In the genomic region with DNA sequence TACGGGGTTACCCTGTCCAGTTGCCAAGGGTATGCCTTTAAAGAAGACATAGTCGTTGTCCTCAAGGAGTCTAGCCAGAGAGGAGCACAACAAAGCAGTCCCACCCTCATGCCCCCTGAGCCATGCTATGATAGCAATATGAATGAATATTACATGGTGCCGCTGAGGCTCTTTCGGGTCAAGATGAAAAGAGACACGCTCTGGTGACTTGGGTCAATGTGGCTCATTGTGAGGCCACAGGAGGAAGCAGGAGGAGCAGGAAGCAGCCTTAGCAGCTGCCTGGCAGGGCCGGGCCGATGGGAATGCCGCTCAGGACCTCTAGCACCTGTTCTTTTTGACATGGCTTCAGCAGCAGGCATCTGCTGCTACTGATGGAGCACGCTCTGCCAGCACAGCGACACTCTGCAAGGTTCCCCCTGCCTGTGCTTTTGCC, we compare ENCODE assay signal across 8 mouse cellular contexts.
DNase-seq lines count a peak whose midpoint lies in the region; ATAC-seq and TF ChIP-seq lines count a peak whose summit lies in the region.

No protein-coding gene starts in this region.

- H3K9me3 ChIP-seq in ES-E14 (ENCODE audit: control insufficient read depth, insufficient read depth, low read depth, low read length) = no peaks in the 10 kb centered on the region
- no peaks in the 10 kb centered on the region for H3K9me3 ChIP-seq in forebrain, postnatal 0 days (ENCODE audit: low read length)
- H3K9me3 ChIP-seq in liver, embryonic 15.5 days (replicated peaks) = no peaks in the 10 kb centered on the region

- H3K4me1 ChIP-seq in ES-E14 (ENCODE audit: control insufficient read depth in 2 of 2, insufficient read depth in 2 of 2, low read length in 2 of 2, poor library complexity in 1 of 2) = peaks cover 9 to 14% of the 10 kb centered on the region in 2 experiments
- no peaks in the 10 kb centered on the region for H3K4me1 ChIP-seq in forebrain, postnatal 0 days (ENCODE audit: insufficient read depth)
- H3K4me1 ChIP-seq in liver, embryonic 15.5 days (replicated peaks) = peaks cover 51% of the 10 kb centered on the region

- 27% methylated on average over 10 of the region's 10 CpGs for WGBS in forebrain, postnatal 0 days
- WGBS in liver, embryonic 15.5 days (ENCODE audit: insufficient replicate concordance) = 78% methylated on average over 10 of the region's 10 CpGs

- TF ChIP-seq CTCF in forebrain, postnatal 0 days (IDR thresholded peaks at IDR 0.05; ENCODE audit: low read depth) = no peak

- DNase-seq in gastrocnemius, postnatal 14 days = peak; percentile 38
- DNase-seq in gastrocnemius, adult 8-10 months (ENCODE audit: low spot score in 2 of 2) = no peak
- DNase-seq in ES-E14 (ENCODE audit: low read depth, low spot score) = no peak
- no peak for DNase-seq in forebrain, postnatal 0 days
- DNase-seq in adrenal gland, postnatal 36 days = no peak
- DNase-seq in layer of hippocampus, adult 18-20 months (ENCODE audit: low spot score in 2 of 2) = no peak
- no peak for DNase-seq in spleen, adult 12 weeks (ENCODE audit: low spot score)

- peak; percentile 58 for ATAC-seq in forebrain, postnatal 0 days
- peak; percentile 27 for ATAC-seq in liver, embryonic 15.5 days (ENCODE audit: insufficient read depth)

- intact Hi-C loops in gastrocnemius, postnatal 14 days (cut with DNase I; ENCODE audit: low total_unique reads) = no loop called here

- peak overlapping the region; percentile 14 to 17; a peak in 2 of 4 replicates for H3K4me3 ChIP-seq in ES-E14 (ENCODE audit: insufficient read depth in 1 of 2, low read depth in 1 of 2, low read length in 2 of 2, poor library complexity in 1 of 2, severe bottlenecking in 1 of 2)
- no peak overlapping the region for H3K4me3 ChIP-seq in forebrain, postnatal 0 days (ENCODE audit: low read depth, low read length)
- no peak overlapping the region for H3K4me3 ChIP-seq in liver, embryonic 15.5 days (replicated peaks)

- in situ Hi-C loops in ES-E14 (cut with MboI; ENCODE audit: low sequenced_read_pairs in 2 of 2, unreplicated experiment in 2 of 2) = no loop called here

- H3K36me3 ChIP-seq in ES-E14 (ENCODE audit: control insufficient read depth, insufficient read depth, low read length, poor library complexity, severe bottlenecking) = no peaks in the 10 kb centered on the region
- no peaks in the 10 kb centered on the region for H3K36me3 ChIP-seq in forebrain, postnatal 0 days (ENCODE audit: insufficient read depth)
- no peaks in the 10 kb centered on the region for H3K36me3 ChIP-seq in liver, embryonic 15.5 days (replicated peaks)

- H3K27me3 ChIP-seq in forebrain, postnatal 0 days (ENCODE audit: insufficient read depth, low read length) = no peaks in the 10 kb centered on the region
- no peaks in the 10 kb centered on the region for H3K27me3 ChIP-seq in liver, embryonic 15.5 days

- no peak overlapping the region; the same call in 1 of the 2 replicates for H3K9ac ChIP-seq in ES-E14 (ENCODE audit: insufficient read depth, low read depth, low read length, poor library complexity, severe bottlenecking)
- no peak overlapping the region for H3K9ac ChIP-seq in forebrain, postnatal 0 days
- no peak overlapping the region for H3K9ac ChIP-seq in liver, embryonic 15.5 days

- no peak overlapping the region for H3K4me2 ChIP-seq in forebrain, postnatal 0 days (ENCODE audit: low read depth)
- H3K4me2 ChIP-seq in liver, embryonic 15.5 days = peak overlapping the region; percentile 61

- H3K27ac ChIP-seq in ES-E14 (ENCODE audit: insufficient read depth, low read depth, low read length, poor library complexity, severe bottlenecking) = no peak overlapping the region; the same call in 1 of the 2 replicates
- no peak overlapping the region for H3K27ac ChIP-seq in forebrain, postnatal 0 days (ENCODE audit: low read depth, low read length)
- H3K27ac ChIP-seq in liver, embryonic 15.5 days (replicated peaks) = peak overlapping the region; percentile 76

TF ChIP-seq in ES-E14, 5 proteins besides CTCF, POLR2A, EP300 and RAD21:
- TF ChIP-seq MAFK (IDR thresholded peaks at IDR 0.05; ENCODE audit: insufficient read depth, low read depth, low read length) = no peak
- TF ChIP-seq ZC3H11A (IDR thresholded peaks at IDR 0.05; ENCODE audit: borderline replicate concordance, low read depth, low read length) = no peak
- TF ChIP-seq HCFC1 (IDR thresholded peaks at IDR 0.05; ENCODE audit: borderline replicate concordance, insufficient read depth, low read length) = no peak
- TF ChIP-seq CHD2 (IDR thresholded peaks at IDR 0.05; ENCODE audit: low read depth, low read length) = no peak
- TF ChIP-seq ZNF384 (IDR thresholded peaks at IDR 0.05; ENCODE audit: low read depth, low read length) = no peak
TF ChIP-seq in ES-E14: peak in this region for 0.

Comparison
In these comparisons a context has a peak if more than half of its experiments do, and no peak if none do; other contexts are left out.
1. H3K4me3 ChIP-seq: peak in ES-E14 (2 of 2); none in forebrain, postnatal 0 days (single experiment) and liver, embryonic 15.5 days (single experiment).